In genomic region chr10:34096418-34096883, GRCm38 (mm10) we compare ENCODE assay signal across 8 mouse cellular contexts. TPM values are rescaled to one million over a fixed set of nuclear protein-coding genes. Genes with fewer than 3 reads are reported as not detected.
DNase-seq lines count a peak whose midpoint lies in the region; ATAC-seq and TF ChIP-seq lines count a peak whose summit lies in the region.

Gene Calhm5 (minus strand): TSS chr10:34096519.

- peak within 1 kb of the TSS; percentile 34 for H3K4me2 ChIP-seq in embryonic facial prominence, embryonic 12.5 days (replicated peaks)
- H3K4me2 ChIP-seq in heart, embryonic 11.5 days, result peak within 1 kb of the TSS; percentile 64
- peak within 1 kb of the TSS; percentile 31 for H3K4me2 ChIP-seq in kidney, embryonic 14.5 days (replicated peaks; ENCODE audit: low read depth, low read length)
- H3K4me2 ChIP-seq in limb, embryonic 14.5 days (replicated peaks; ENCODE audit: low read depth, low read length, severe bottlenecking), result peak within 1 kb of the TSS; percentile 42
- peak within 1 kb of the TSS; percentile 33 for H3K4me2 ChIP-seq in midbrain, embryonic 15.5 days

- 23% methylated on average over 9 of the region's 9 CpGs for WGBS in embryonic facial prominence, embryonic 12.5 days
- 14% methylated on average over 9 of the region's 9 CpGs for WGBS in heart, embryonic 11.5 days (ENCODE audit: insufficient replicate concordance)
- WGBS in kidney, embryonic 14.5 days, result 31% methylated on average over 9 of the region's 9 CpGs
- WGBS in limb, embryonic 14.5 days, result 19% methylated on average over 9 of the region's 9 CpGs
- WGBS in midbrain, embryonic 15.5 days, result 24% methylated on average over 9 of the region's 9 CpGs

- TF ChIP-seq CTCF in testis, adult 2 months (IDR thresholded peaks at IDR 0.05; ENCODE audit: control insufficient read depth, insufficient read depth, insufficient replicate concordance, low read depth, low read length), result no peak

- peak within 1 kb of the TSS; percentile 19; the same call in 1 of the 2 replicates for H3K4me3 ChIP-seq in embryonic facial prominence, embryonic 12.5 days
- H3K4me3 ChIP-seq in heart, embryonic 11.5 days (ENCODE audit: low read depth, low read length), result peak within 1 kb of the TSS; percentile 39
- H3K4me3 ChIP-seq in kidney, embryonic 14.5 days (ENCODE audit: low read length), result peak within 1 kb of the TSS; percentile 18; the same call in 1 of the 2 replicates
- H3K4me3 ChIP-seq in limb, embryonic 14.5 days (replicated peaks; ENCODE audit: low read length), result peak within 1 kb of the TSS; percentile 24
- H3K4me3 ChIP-seq in midbrain, embryonic 15.5 days, result peak within 1 kb of the TSS; percentile 15
- H3K4me3 ChIP-seq in testis, adult 2 months (ENCODE audit: control insufficient read depth, low read depth, low read length), result peak within 1 kb of the TSS; percentile 17; the same call in 1 of the 2 replicates

- no peaks in the 10 kb centered on the region for H3K9me3 ChIP-seq in embryonic facial prominence, embryonic 12.5 days
- no peaks in the 10 kb centered on the region for H3K9me3 ChIP-seq in heart, embryonic 11.5 days (replicated peaks; ENCODE audit: control insufficient read depth, low read length)
- H3K9me3 ChIP-seq in kidney, embryonic 14.5 days (ENCODE audit: control insufficient read depth, low read length), result no peaks in the 10 kb centered on the region
- no peaks in the 10 kb centered on the region for H3K9me3 ChIP-seq in limb, embryonic 14.5 days (ENCODE audit: control insufficient read depth, low read length)
- no peaks in the 10 kb centered on the region for H3K9me3 ChIP-seq in midbrain, embryonic 15.5 days

- peaks cover 10% of the 10 kb centered on the region; the same call in 1 of the 2 replicates for H3K4me1 ChIP-seq in embryonic facial prominence, embryonic 12.5 days
- H3K4me1 ChIP-seq in heart, embryonic 11.5 days (ENCODE audit: control insufficient read depth, insufficient read depth, low read length), result no peaks in the 10 kb centered on the region
- no peaks in the 10 kb centered on the region for H3K4me1 ChIP-seq in kidney, embryonic 14.5 days (ENCODE audit: control insufficient read depth, insufficient read depth, low read length)
- no peaks in the 10 kb centered on the region; the same call in 1 of the 2 replicates for H3K4me1 ChIP-seq in limb, embryonic 14.5 days (ENCODE audit: control insufficient read depth, insufficient read depth, low read length)
- H3K4me1 ChIP-seq in midbrain, embryonic 15.5 days, result peaks cover 3% of the 10 kb centered on the region; the same call in 1 of the 2 replicates
- peaks cover 3% of the 10 kb centered on the region; the same call in 1 of the 2 replicates for H3K4me1 ChIP-seq in testis, adult 2 months (ENCODE audit: control insufficient read depth, insufficient read depth, low read length)

- no peak for TF ChIP-seq POLR2A in limb, embryonic 14.5 days (IDR thresholded peaks at IDR 0.05; ENCODE audit: borderline replicate concordance, extremely low read depth, insufficient read depth, insufficient read length)
- no peak for TF ChIP-seq POLR2A in testis, adult 2 months (IDR thresholded peaks at IDR 0.05; ENCODE audit: control insufficient read depth, low read depth, low read length)

- DNase-seq in 3134 (ENCODE audit: extremely low read depth, insufficient read length, low spot score) (peak; percentile 11), ZHBTc4 (ENCODE audit: low read depth, low spot score) (peak; percentile 92)
- DNase-seq in limb, embryonic 14.5 days (ENCODE audit: low spot score), result peak; percentile 80

- no peaks in the 10 kb centered on the region for H3K27me3 ChIP-seq in embryonic facial prominence, embryonic 12.5 days
- no peaks in the 10 kb centered on the region for H3K27me3 ChIP-seq in heart, embryonic 11.5 days (ENCODE audit: control insufficient read depth, insufficient read depth, low read length)
- no peaks in the 10 kb centered on the region for H3K27me3 ChIP-seq in kidney, embryonic 14.5 days (ENCODE audit: control insufficient read depth, insufficient read depth, low read length)
- no peaks in the 10 kb centered on the region for H3K27me3 ChIP-seq in limb, embryonic 14.5 days (ENCODE audit: control insufficient read depth, insufficient read depth, low read length)
- no peaks in the 10 kb centered on the region for H3K27me3 ChIP-seq in midbrain, embryonic 15.5 days (replicated peaks)
- H3K27me3 ChIP-seq in testis, adult 2 months (ENCODE audit: control insufficient read depth, insufficient read depth, low read length), result no peaks in the 10 kb centered on the region

- no peaks in the 10 kb centered on the region for H3K36me3 ChIP-seq in embryonic facial prominence, embryonic 12.5 days
- H3K36me3 ChIP-seq in heart, embryonic 11.5 days (ENCODE audit: control insufficient read depth, insufficient read depth, low read length), result no peaks in the 10 kb centered on the region
- H3K36me3 ChIP-seq in kidney, embryonic 14.5 days (ENCODE audit: control insufficient read depth, insufficient read depth, low read length), result no peaks in the 10 kb centered on the region
- no peaks in the 10 kb centered on the region for H3K36me3 ChIP-seq in limb, embryonic 14.5 days (ENCODE audit: control insufficient read depth, insufficient read depth, low read length)
- no peaks in the 10 kb centered on the region for H3K36me3 ChIP-seq in midbrain, embryonic 15.5 days (replicated peaks)
- H3K36me3 ChIP-seq in testis, adult 2 months (ENCODE audit: control insufficient read depth, insufficient read depth, low read length), result no peaks in the 10 kb centered on the region

- peak within 1 kb of the TSS; percentile 10; the same call in 1 of the 2 replicates for H3K9ac ChIP-seq in embryonic facial prominence, embryonic 12.5 days
- H3K9ac ChIP-seq in heart, embryonic 11.5 days (ENCODE audit: low read depth, low read length), result peak within 1 kb of the TSS; percentile 69
- H3K9ac ChIP-seq in kidney, embryonic 14.5 days (ENCODE audit: low read depth, low read length), result peak within 1 kb of the TSS; percentile 32
- H3K9ac ChIP-seq in limb, embryonic 14.5 days (ENCODE audit: low read depth, low read length, severe bottlenecking), result no peak within 1 kb of the TSS
- H3K9ac ChIP-seq in midbrain, embryonic 15.5 days, result no peak within 1 kb of the TSS; the same call in 1 of the 2 replicates

- ATAC-seq in embryonic facial prominence, embryonic 12.5 days (ENCODE audit: insufficient number of reproducible peaks, insufficient read depth, low FRiP score, low TSS enrichment), result 0 out of 2 replicates have a peak, but pooled peaks have one; percentile 63
- peak; percentile 79 for ATAC-seq in heart, embryonic 11.5 days (replicated peaks; ENCODE audit: insufficient number of reproducible peaks, low FRiP score, low TSS enrichment)
- ATAC-seq in kidney, embryonic 14.5 days (ENCODE audit: low FRiP score, low TSS enrichment), result peak; percentile 81; the same call in 1 of the 2 replicates
- peak; percentile 78; the same call in 1 of the 2 replicates for ATAC-seq in limb, embryonic 14.5 days (ENCODE audit: low FRiP score, low read depth)
- peak; percentile 80 for ATAC-seq in midbrain, embryonic 15.5 days (replicated peaks)

- no peak within 1 kb of the TSS for H3K27ac ChIP-seq in embryonic facial prominence, embryonic 12.5 days
- H3K27ac ChIP-seq in heart, embryonic 11.5 days (ENCODE audit: low read depth, low read length), result no peak within 1 kb of the TSS
- H3K27ac ChIP-seq in kidney, embryonic 14.5 days (ENCODE audit: low read depth, low read length), result no peak within 1 kb of the TSS
- no peak within 1 kb of the TSS for H3K27ac ChIP-seq in limb, embryonic 14.5 days (replicated peaks; ENCODE audit: low read depth, low read length)
- no peak within 1 kb of the TSS for H3K27ac ChIP-seq in midbrain, embryonic 15.5 days
- no peak within 1 kb of the TSS for H3K27ac ChIP-seq in testis, adult 2 months (ENCODE audit: control insufficient read depth, insufficient read depth, low read depth, low read length)

RNA-seq across cellular contexts. Expression of gene Calhm5, which starts in this region (rescaled TPM):
- 0.48 and 0.61 TPM in 2 replicates for polyA plus RNA-seq in embryonic facial prominence, embryonic 12.5 days (2016; fragmentation: Nextera tagmentation; extraction: Ambion mirVana)
- 0.86 and 1.2 TPM in 2 replicates for polyA plus RNA-seq in heart, embryonic 11.5 days (2014; fragmentation: Nextera tagmentation; extraction: Ambion mirVana)
- polyA plus RNA-seq in kidney, embryonic 14.5 days (2014; fragmentation: Nextera tagmentation; extraction: Ambion mirVana), result 0.19 and 0.30 TPM in 2 replicates
- polyA plus RNA-seq in limb, embryonic 14.5 days (2012; rRNA removed), result 0.27 and 0.29 TPM in 2 replicates
- polyA plus RNA-seq in limb, embryonic 14.5 days (2014; fragmentation: Nextera tagmentation; extraction: Ambion mirVana), result 0.51 and 0.54 TPM in 2 replicates
- 0.64 and 0.74 TPM in 2 replicates for polyA plus RNA-seq in midbrain, embryonic 15.5 days (2015; fragmentation: Nextera tagmentation; extraction: Ambion mirVana)
- polyA plus RNA-seq in testis, adult 2 months (2012; rRNA removed), result 0.02 and 0.05 TPM in 2 replicates

Comparison
In these comparisons a context has a peak if more than half of its experiments do, and no peak if none do; other contexts are left out.
1. Peak in ATAC-seq, H3K4me3 ChIP-seq, H3K9ac ChIP-seq and H3K4me2 ChIP-seq in embryonic facial prominence, embryonic 12.5 days; RNA of the gene not detected or under 1 TPM.
2. Peak in ATAC-seq, H3K4me3 ChIP-seq, H3K9ac ChIP-seq and H3K4me2 ChIP-seq in kidney, embryonic 14.5 days; RNA of the gene not detected or under 1 TPM.
3. Peak in DNase-seq, ATAC-seq, H3K4me3 ChIP-seq and H3K4me2 ChIP-seq in limb, embryonic 14.5 days; RNA of the gene not detected or under 1 TPM.
4. Peak in ATAC-seq, H3K4me3 ChIP-seq and H3K4me2 ChIP-seq in midbrain, embryonic 15.5 days; RNA of the gene not detected or under 1 TPM.
5. DNase-seq: peak in every context shown above with its lines; median percentile 92 in ZHBTc4; 80 in limb, embryonic 14.5 days; 11 in 3134.